Mouse (Mus musculus): ENCODE results near the gene Usf3. TPM values are rescaled to one million over a fixed set of nuclear protein-coding genes. Genes with fewer than 3 reads are reported as not detected.

The Usf3 gene
- polyA plus RNA-seq, 1 experiment from 2014 or later: 2.3 TPM

GRCm38 (mm10) chr16:44165182-44165581, 7.9 kb upstream of the Usf3 start:
- 35% methylated on average over 3 of the region's 3 CpGs for WGBS
- ATAC-seq: no peak

GRCm38 (mm10) chr16:44168990-44169389, 4.1 kb upstream of the Usf3 start:
- no peak for TF ChIP-seq CTCF (IDR thresholded peaks at IDR 0.05; ENCODE audit: low read depth)
- H3K4me3 ChIP-seq (ENCODE audit: low read depth, low read length): no peak overlapping the region
- H3K9me3 ChIP-seq (ENCODE audit: control insufficient read depth): no peaks in the 10 kb centered on the region
- no peak overlapping the region for H3K27ac ChIP-seq (ENCODE audit: low read depth, low read length)
- H3K36me3 ChIP-seq (ENCODE audit: control insufficient read depth, insufficient read depth): no peaks in the 10 kb centered on the region
- no peak for ATAC-seq
- H3K4me2 ChIP-seq (replicated peaks; ENCODE audit: low read depth): no peak overlapping the region
- H3K4me1 ChIP-seq (replicated peaks; ENCODE audit: control insufficient read depth, insufficient read depth, low read length): no peaks in the 10 kb centered on the region
- WGBS: 69% methylated on average over 4 of the region's 4 CpGs
- no peak overlapping the region for H3K9ac ChIP-seq (ENCODE audit: low read depth, low read length)
- H3K27me3 ChIP-seq (replicated peaks; ENCODE audit: control insufficient read depth, insufficient read depth, low read length): no peaks in the 10 kb centered on the region

More at GRCm38 (mm10) chr16:44165182-44165581, 7.9 kb upstream of the Usf3 start:
- TF ChIP-seq CTCF (IDR thresholded peaks at IDR 0.05; ENCODE audit: low read depth): no peak
- Histone ChIP-seq H3K4me2 (replicated peaks; ENCODE audit: low read depth) (no peak overlapping the region), H3K4me1 (replicated peaks; ENCODE audit: control insufficient read depth, insufficient read depth, low read length) (no peaks in the 10 kb centered on the region), H3K4me3 (ENCODE audit: low read depth, low read length) (no peak overlapping the region), H3K9ac (ENCODE audit: low read depth, low read length) (no peak overlapping the region), H3K27me3 (replicated peaks; ENCODE audit: control insufficient read depth, insufficient read depth, low read length) (no peaks in the 10 kb centered on the region), H3K36me3 (ENCODE audit: control insufficient read depth, insufficient read depth) (peaks cover 3% of the 10 kb centered on the region; the same call in 1 of the 2 replicates), H3K27ac (ENCODE audit: low read depth, low read length) (no peak overlapping the region), H3K9me3 (ENCODE audit: control insufficient read depth) (no peaks in the 10 kb centered on the region)

GRCm38 (mm10) chr16:44172297-44173154, 520 bp upstream of the Usf3 start:
- Histone ChIP-seq H3K36me3 (ENCODE audit: control insufficient read depth, insufficient read depth) (no peaks in the 10 kb centered on the region), H3K4me1 (replicated peaks; ENCODE audit: control insufficient read depth, insufficient read depth, low read length) (no peaks in the 10 kb centered on the region), H3K27me3 (replicated peaks; ENCODE audit: control insufficient read depth, insufficient read depth, low read length) (no peaks in the 10 kb centered on the region), H3K9me3 (ENCODE audit: control insufficient read depth) (no peaks in the 10 kb centered on the region), H3K9ac (ENCODE audit: low read depth, low read length) (peak overlapping the region; percentile 92), H3K27ac (ENCODE audit: low read depth, low read length) (peak overlapping the region; percentile 95), H3K4me2 (replicated peaks; ENCODE audit: low read depth) (peak overlapping the region; percentile 79), H3K4me3 (ENCODE audit: low read depth, low read length) (peak overlapping the region; percentile 96)
- ATAC-seq: peak; percentile 99
- TF ChIP-seq CTCF (IDR thresholded peaks at IDR 0.05; ENCODE audit: low read depth): peak; percentile 73
- WGBS: under 1% methylated on average over 26 of the region's 26 CpGs

GRCm38 (mm10) chr16:44173966-44174530, 1.0 kb downstream of the Usf3 start:
- Histone ChIP-seq H3K27ac (ENCODE audit: low read depth, low read length) (peak overlapping the region; percentile 95; the same call in 1 of the 2 replicates), H3K36me3 (ENCODE audit: control insufficient read depth, insufficient read depth) (no peaks in the 10 kb centered on the region), H3K4me1 (replicated peaks; ENCODE audit: control insufficient read depth, insufficient read depth, low read length) (no peaks in the 10 kb centered on the region), H3K9ac (ENCODE audit: low read depth, low read length) (0 out of 2 replicates have a peak overlapping the region, but pooled peaks have one; percentile 92), H3K4me3 (ENCODE audit: low read depth, low read length) (peak overlapping the region; percentile 96), H3K4me2 (replicated peaks; ENCODE audit: low read depth) (peak overlapping the region; percentile 79), H3K9me3 (ENCODE audit: control insufficient read depth) (no peaks in the 10 kb centered on the region), H3K27me3 (replicated peaks; ENCODE audit: control insufficient read depth, insufficient read depth, low read length) (no peaks in the 10 kb centered on the region)
- WGBS: 8% methylated on average over 7 of the region's 7 CpGs
- no peak for ATAC-seq
- TF ChIP-seq CTCF (IDR thresholded peaks at IDR 0.05; ENCODE audit: low read depth): no peak

GRCm38 (mm10) chr16:44175001-44175400, 2.0 kb downstream of the Usf3 start:
- Histone ChIP-seq H3K4me2 (replicated peaks; ENCODE audit: low read depth) (peak overlapping the region; percentile 79), H3K4me1 (replicated peaks; ENCODE audit: control insufficient read depth, insufficient read depth, low read length) (no peaks in the 10 kb centered on the region), H3K9ac (ENCODE audit: low read depth, low read length) (no peak overlapping the region), H3K36me3 (ENCODE audit: control insufficient read depth, insufficient read depth) (no peaks in the 10 kb centered on the region), H3K27ac (ENCODE audit: low read depth, low read length) (peak overlapping the region; percentile 15), H3K4me3 (ENCODE audit: low read depth, low read length) (no peak overlapping the region; the same call in 1 of the 2 replicates), H3K9me3 (ENCODE audit: control insufficient read depth) (no peaks in the 10 kb centered on the region), H3K27me3 (replicated peaks; ENCODE audit: control insufficient read depth, insufficient read depth, low read length) (no peaks in the 10 kb centered on the region)
- TF ChIP-seq CTCF (IDR thresholded peaks at IDR 0.05; ENCODE audit: low read depth): no peak
- no peak for ATAC-seq
- WGBS: 49% methylated on average over 1 of the region's 1 CpGs

- H3K4me1 ChIP-seq (replicated peaks; ENCODE audit: control insufficient read depth, insufficient read depth, low read length): no peaks in the 10 kb centered on the region
- WGBS: 92% methylated on average over 2 of the region's 2 CpGs
- no peak for TF ChIP-seq CTCF (IDR thresholded peaks at IDR 0.05; ENCODE audit: low read depth)
- no peak overlapping the region for H3K4me2 ChIP-seq (replicated peaks; ENCODE audit: low read depth)
- no peak overlapping the region for H3K9ac ChIP-seq (ENCODE audit: low read depth, low read length)
- H3K36me3 ChIP-seq (ENCODE audit: control insufficient read depth, insufficient read depth): no peaks in the 10 kb centered on the region
- H3K27me3 ChIP-seq (replicated peaks; ENCODE audit: control insufficient read depth, insufficient read depth, low read length): no peaks in the 10 kb centered on the region
- ATAC-seq: no peak
- no peak overlapping the region for H3K4me3 ChIP-seq (ENCODE audit: low read depth, low read length)
- no peaks in the 10 kb centered on the region for H3K9me3 ChIP-seq (ENCODE audit: control insufficient read depth)
- H3K27ac ChIP-seq (ENCODE audit: low read depth, low read length): no peak overlapping the region
These were observed 3.5 kb downstream of the Usf3 start for GRCm38 (mm10) chr16:44176511-44176910.
